Mouse (Mus musculus) cerebellum, adult 18-20 months (tissue): ENCODE measurements around the gene Unc13b.

ENCODE experiments used
- DNase-seq, 2 experiments: peaks; one replicate each; pipeline ENCODE4 v3.0.0; 2021

The Unc13b gene

DNA sequence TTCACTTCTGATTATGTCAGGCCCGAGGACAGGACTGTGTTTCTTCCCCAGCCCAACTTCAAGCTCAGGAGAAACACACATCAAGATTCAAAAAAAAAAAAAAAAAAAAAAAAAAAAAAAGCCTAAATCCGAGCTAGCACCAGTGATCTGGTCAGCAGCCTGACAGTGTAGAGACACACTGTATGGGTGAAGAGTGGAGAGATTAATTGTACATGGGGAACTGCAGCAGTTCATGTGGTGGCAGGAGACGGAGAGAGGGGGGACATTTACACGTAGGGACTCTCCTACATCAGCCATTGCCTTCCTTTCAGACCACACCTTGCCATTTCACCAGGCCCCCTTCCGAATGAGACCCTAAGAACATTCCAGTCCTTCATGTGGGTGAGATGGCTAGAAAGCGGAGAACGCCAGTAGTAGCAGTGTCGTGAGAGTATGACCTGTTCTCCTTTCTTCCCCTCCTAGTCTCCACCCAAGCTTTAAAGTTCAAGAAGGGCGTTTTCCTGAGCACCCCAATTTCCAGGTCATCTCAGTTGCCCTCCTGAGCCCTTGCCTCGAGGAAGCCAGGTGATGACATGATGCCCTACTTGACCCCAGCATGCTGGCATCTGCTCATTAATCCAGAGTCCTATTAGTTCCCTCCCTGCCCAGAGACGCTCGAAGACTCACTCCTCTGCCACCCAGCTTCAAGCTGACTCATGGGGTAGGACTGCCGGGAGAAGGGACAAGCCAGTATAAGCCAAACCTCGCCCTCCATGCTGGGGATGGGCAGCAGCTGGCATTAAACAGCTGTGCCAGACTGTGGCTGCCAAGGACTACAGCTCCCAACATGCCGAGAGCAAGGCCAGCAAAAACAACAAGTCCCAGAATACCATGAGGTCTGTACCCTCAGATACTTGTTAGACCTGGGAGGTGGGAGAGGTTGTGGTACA is 19.9 kb upstream of the Unc13b start:
- DNase-seq = no peak

DNA sequence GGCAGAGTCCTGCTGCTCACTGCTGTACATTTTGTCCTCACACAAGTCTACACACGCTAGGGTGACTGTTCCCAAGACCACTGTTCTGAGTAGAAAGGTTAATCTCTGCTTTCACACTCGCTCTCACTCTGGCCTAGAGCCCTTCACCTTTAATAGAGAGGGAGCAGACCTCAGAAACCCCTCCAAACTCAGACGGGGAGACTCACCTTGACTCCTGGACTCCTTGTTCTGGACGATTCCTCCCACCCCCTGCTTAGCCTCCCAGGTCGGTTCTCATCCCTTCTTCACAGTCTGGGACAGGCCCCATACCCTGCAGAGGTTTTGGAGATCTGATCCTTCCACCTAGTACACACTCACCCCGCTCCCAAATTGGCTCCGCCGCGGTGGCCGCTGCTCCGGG is 19.1 kb upstream of the Unc13b start:
- no peak for DNase-seq

DNA sequence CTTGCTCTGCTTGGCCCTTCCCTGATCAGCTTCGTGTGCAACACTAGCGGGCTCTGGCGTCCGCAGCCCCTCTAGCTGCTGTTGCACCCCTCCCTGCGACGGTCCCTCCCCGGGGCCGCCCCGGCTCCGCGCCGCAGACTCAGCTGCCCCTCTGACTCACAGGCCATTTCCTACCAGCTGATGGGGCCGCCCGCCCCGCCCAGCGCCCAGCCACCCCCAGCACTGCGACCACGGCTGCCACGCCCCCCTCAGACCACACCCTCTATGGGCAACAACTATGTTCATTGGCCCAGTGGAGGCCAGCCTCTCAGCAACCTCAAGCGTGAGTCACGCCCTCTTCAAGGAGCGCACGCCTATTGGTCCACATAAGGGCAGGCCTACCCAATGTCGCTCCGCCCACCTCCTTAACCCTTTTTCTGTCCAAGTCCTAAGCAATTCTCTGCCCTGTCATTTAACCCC is 18.6 kb upstream of the Unc13b start:
- peak; percentile 90 to 98 for DNase-seq

DNA sequence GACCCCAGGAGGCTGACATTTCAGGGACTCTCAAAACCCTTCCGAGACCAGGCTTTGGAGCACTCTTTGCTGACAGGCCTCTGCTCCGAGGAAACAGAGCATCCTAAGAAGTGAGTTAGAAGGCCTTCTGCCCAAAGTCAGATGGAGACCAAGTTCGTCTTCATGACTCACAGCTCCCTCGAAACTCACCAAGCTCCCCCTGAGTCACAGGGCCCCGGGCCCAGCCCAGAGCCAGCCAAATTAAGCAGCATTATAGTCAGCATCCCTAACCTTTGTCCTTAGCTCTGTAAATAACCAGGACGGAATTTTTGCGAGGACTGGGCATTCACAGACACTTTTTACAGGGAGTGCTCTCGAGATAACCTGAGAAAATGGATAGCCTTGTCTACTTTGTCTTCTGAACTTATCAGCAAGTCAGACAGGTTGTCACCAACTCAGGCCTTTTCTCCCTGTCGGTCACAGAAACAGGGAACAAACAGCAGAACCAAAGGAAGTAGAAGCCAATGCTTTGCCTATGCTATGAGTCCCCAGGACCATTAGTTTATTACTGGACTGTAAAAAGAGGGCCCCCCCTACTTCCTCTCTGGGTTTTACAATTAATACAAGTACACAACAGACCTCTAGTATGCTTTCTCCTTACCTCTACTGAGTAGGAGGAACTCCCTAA is 17.7 kb upstream of the Unc13b start:
- DNase-seq = no peak

DNA sequence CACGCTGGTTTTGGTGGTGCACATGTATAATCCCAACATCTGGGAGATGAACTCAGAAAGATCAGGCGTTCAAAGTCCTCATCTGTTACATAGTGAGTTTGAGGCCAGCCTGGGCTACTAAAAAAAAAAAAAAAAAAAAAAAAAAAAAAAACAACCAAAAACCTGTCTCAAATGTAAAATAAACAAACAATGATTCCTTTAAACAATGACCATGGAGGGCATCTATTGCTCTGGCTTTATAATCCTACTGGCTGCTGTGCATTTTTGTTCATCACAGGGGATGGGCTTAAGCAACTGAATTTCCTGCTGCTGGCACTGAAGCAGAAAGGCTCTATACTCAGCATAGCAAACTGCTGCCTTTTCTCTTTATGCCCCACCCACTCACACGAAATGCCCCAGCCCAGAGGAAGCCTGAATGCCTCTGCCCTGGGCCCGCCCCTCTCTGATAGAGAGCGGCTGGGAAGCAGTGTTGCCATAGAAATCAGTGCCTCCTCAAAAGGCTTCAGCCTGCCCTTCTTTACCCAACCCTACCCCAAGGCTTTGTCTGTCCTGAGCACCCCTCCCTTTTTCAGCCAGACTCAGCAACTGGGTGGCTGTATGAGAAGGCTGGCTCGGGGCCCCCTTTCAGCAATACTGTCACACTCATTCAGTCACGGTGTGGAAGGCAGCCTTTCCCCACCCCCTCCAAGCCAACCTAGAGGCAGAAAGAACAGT is 15.0 kb upstream of the Unc13b start:
- DNase-seq = no peak

DNA sequence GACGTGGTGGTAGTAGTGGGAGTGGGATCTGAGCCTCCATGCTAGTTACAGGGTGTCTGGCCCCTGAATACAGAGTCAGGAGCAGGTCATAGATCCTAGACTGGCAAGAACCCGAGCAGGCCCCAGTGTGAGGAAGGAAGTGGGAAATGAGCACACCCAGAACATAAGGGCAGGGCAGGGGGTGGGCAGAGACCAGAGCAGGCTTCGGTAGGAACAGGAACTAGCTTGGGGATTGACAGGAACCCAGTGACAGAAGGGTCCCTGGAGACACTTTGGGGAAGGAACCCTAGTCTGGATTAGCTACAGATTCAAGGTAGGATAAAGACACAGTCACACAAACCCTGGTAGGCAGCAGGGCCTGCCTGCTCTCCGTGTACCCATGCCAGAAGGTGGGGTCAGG is 14.1 kb upstream of the Unc13b start:
- no peak for DNase-seq

DNA sequence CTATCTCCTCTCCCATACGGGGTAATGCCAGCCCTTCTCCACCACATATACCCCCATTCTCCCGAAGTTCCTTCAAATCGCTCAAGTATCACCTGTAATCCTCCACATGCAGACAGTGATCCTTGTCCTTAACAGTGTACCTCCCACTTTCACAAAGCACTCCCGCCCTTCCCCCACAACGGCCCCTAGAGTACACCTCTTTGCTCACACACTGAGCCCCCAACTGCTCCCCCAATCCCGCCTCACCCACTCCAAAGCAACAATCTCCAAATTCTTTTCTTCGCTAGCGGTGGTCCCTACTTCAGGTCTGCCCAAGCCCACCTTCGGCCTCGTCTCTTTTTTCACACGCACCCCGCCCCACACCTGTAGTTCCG is 13.5 kb upstream of the Unc13b start:
- DNase-seq = peak in 1 of 2 experiments; percentile 51

DNA sequence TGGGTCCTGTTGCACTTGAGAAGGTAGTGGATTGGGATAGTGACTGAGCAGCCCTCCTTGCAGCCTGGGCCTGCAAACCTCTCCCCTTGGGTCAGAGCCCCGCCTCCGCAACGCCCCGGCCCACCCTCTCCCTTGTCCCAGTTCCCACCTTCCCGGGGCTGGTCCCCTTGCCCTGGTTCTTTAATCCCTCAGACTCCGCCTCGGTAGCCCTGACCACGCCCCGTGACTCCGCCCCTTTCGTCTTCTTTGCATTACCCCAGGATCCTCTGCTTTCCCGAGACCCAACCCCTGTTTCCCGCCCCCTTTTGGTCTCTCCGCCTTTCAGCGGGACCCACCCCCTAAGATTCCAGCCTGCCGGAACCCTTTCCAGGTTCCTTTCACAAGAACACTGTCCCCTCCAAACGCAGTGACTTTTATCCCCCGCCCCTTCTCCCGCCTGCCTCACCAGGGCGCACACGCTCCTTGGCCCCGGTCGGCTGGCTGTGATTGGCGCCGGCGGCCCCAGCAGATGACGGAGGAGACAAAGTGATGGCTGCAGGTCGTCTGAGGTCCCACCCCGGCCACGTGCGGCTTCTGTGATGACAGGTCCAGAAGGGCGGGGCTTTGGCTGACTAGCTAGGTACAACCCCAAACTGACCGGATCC is 13.0 kb upstream of the Unc13b start, which contains the start of gene Fam214b:
Gene Fam214b (minus strand): TSS at position 562 of the 644 bp plus-strand sequence.
- peak; percentile 92 to 97 for DNase-seq

DNA sequence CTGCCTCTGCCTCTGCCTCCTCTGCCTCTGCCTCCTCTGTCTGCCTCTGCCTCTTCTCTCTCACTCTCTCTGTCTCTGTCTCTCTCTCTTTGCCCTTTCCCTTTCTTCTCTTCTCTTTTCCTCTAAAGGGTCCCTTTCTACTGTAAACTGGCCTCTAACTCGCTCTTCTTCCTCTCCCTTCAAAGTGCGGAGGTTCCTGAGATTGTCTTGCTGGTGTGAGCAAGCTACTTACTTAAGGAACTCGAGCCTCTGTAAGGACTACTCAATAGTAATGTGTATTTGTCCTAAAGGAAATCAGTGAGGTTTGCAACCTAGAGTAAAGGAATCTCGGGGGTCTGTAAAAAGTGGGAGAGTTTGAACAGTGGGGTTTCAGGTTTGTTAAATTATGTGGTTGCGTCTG is 12.1 kb upstream of the Unc13b start:
- no peak for DNase-seq

DNA sequence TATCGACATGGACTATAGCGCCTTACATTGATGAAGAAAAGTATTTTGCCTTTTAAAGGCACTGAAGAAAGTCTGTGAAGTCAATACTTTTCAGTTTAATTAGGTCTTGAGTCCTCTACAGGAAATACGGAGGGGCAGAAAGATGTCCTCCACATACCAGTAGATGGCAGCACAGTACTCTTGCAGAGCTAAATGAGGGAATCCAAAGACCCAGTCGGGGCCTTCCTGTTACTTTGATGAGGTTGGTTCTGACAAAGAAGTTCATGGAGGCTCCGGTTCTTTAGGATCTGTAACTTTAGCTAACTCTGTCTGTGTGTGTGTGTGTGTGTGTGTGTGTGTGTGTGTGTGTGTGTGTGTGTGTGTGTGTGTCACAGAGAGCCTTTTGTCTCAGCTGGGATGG is 11.5 kb upstream of the Unc13b start:
- peak; percentile 72 to 80 for DNase-seq

DNA sequence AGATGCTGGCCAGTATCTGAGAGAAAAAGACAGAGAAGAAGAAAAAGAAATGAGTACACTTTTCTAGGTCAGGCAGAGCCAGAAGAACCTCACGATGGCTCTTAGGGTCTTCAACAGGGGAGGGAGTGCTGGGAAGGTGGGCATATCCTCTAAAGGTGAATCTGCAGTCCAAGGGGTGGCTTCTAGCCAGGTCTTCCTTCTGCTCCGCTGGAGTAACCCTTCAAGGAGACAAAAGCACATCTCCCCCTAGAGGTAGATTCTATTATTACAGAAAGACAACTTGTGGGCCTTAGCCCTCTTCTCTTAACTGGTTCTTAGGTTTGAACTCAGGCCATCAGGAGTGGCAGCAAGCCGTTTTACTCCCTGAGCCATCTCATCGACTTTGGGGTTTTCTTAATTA is 6.1 kb upstream of the Unc13b start:
- peak; percentile 71 to 73 for DNase-seq

DNA sequence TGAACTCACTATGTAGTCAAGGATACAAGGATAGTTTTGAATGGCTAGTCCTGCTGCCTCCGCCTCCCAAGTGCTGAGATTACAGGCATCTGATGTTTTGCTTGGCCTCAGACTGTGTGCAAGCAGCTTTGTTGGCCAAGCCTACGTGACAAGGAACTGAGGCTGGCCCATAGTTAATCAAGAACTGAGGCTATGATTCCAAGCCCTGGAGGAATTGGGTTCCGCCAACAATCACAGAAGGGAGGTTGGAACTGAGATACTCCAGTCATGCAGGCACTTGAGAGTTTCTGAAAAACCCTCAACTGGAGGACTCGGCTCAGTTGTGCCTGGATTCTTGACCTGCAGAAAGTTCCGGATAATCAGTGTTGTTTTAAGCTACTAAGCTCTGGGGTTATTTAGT is 1.1 kb upstream of the Unc13b start:
- DNase-seq = no peak

DNA sequence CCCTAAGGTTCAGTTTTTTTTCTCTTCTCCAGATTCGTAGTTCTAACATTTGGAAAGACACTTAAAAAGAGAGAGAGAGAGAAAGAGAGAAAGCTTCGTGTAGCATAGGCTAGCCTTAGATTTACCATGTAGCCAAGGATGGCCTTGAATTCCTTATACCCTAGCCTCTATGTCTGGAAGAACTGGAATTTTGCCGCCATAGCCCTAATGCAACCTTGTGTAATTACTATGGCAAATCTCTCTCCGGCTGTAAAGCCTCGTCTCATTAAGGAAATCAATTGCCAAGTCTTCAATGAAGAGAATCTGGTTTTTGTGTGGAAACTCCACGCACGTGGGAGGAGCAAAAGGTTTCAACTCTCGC is 381 bp upstream of the Unc13b start:
- no peak for DNase-seq

DNA sequence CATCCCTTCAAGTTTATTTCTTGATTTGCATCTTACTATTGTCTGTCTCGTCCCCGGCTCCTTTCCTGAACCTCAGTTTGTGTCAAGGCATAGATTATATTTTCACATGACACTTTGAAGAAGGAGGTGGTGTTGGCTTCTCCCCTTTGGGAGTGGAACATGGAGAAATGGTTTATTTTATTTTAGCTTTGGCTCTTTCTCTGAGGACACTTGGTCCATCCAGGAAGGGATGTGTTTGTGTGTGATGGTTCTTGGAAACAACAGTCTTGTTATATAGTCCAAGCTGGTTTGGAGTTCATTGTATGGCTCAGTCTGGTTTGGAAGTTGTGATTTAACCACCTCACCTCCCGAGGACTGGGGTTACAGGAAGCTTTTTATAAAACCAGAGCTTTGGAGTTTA is 944 bp downstream of the Unc13b start:
- DNase-seq = no peak

DNA sequence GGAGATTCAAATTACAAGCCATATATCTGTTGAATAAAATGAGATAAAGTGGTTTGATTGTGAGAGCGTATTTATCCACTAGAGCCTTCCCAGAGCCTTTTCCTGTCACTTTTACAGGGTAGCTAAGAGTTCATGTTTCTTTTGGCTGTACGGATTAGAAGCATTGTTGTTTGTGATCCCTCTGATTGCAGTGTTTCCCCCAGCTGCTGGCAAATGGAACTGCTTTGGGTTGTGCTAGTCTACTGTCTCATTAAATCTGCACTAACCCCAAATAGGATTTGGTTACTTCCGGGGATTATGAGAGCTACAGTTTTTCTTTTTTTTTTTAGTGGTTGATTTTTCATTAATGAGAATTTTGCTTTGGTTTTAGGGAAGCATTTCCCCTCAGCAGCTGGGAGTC is 1.5 kb downstream of the Unc13b start:
- no peak for DNase-seq

DNA sequence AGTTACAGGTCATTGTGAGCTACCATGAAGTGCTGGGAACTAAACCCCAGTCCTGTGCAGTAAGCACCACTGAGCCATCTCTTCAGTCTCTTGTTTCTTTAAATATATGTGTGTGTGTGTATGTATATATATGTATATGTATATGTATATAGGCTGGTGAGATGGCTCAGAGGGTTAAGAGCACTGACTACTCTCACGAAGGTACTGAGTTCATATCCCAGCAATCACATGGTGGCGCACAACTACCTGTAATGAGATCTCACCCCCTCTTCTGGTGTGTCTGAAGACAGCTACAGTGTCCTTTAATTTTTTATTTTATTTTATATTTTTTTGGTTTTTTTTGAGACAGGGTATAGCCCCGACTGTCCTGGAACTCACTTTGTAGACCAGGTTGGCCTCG is 6.7 kb downstream of the Unc13b start:
- no peak for DNase-seq

DNA sequence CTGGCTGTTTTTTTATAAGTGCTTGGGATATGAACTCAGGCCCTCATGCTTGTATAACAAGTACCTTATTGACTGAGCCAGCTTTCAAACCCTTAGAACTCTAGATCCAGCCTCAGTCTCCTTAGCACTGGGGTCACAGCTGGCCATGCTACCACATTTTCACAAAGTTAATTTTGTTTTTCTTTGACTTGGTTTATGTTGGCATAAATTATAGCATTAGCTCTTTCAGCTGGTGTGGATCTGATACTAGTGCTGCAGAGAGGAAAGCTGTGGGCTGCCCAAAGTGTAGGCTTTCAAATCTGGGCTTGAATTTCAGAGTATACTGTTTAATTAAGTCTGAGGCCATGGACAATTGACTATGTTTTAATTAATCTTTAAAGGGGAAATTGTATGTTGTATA is 16.2 kb downstream of the Unc13b start:
- DNase-seq = no peak

DNA sequence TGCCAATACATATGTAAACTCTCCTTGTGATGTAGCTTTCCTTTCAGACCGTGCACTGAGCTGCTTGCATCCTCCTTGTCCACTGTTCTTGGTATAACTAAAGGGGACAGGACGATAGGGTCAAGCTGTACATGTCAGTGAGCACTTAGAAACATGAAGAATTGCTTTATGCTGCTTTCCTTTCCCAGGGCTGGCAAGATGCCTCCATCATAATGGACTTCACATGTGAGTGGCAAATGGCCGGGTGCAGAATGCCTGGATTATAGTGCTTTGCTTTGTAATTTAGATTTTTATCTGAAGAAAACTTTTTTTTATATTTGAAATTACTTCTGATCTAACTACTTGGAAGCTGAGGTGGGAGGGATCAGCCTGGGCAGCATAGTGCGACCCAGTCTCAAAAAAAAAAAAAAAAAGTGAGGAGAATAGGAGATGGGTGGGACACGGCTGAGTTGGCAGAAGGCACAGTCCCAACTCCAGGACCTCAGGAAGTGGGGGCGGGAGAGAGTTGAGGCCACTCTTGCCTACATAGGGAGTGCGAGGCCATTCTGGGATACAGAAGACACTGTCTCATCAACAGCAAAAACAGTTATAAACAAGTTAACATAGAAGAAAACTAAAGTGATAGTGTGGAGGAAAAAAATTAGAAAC is 19.4 kb downstream of the Unc13b start:
- no peak for DNase-seq

DNA sequence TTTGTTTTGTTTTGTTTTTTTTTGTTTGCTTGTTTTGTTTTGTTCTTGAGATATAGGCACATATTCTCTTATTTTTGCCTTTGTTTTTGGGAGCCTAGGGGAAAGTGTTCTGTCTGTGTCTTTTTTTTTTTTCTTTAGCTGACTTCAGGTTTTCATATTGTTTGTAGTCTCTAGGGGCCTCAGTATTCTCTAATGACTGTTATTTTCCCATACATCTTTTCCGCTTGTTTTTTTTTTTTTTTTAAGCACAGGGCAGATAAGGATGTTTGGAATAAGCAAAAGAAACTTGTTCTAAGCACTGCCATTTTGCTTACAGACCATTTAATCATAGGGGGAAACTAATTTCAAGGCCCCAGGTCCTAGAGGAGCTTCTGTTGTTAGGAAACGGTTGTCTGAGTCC is 23.7 kb downstream of the Unc13b start:
- no peak for DNase-seq

DNA sequence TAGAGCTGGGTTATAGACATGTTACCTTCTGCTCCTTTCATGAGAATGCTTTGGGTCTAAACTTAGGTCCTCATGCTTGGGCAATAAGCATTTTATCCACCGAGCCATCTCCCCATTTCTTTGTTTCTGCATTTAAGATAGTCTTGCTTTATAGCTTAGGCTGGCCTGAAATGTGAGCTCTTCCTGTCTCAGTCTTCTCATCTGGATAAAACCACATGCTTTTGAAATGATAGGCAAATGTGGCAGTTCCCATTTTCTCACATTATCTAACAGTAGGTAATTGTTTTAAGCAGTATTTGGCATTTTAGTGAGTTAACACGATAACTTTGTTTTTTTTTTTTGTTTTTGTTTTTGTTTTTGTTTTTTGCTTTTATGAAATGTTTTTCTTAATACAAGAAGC is 31.2 kb downstream of the Unc13b start:
- no peak for DNase-seq

DNA sequence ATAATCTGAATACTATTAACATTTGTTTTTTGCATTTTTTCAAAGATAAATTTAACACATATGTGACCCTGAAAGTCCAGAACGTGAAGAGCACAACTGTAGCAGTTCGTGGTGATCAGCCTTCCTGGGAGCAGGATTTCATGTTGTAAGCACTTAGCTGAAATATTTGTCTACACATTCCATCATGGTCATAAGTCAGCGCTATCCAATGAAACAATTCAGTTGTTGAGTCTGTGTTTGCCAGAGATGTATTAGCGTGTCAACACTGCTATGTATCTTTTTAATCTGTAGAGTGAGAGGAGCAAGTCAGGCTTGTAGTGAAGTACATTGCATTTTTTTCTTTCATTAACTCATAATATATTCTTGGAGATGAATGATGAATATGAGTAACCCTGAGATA is 32.4 kb downstream of the Unc13b start:
- DNase-seq = no peak

DNA sequence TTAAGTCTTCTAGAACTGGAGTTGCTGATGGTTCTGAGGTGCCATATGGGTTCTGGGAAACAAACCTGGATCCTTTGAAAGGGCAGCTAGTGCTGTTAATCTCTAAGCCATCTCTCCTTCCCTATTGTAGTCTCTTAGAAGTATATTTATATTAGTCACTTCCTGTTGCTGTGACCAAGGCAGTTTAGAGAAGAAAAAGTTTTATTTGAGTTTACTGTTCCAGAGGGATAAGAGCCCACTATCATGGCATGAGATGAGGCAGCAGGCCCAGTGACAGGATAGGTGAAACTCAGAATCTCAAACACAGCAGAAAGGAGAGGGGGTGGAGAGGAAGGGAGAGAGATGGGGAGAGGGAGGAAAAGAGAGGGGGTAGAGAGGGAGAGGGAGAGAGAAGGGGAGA is 54.7 kb downstream of the Unc13b start:
- no peak for DNase-seq

DNA sequence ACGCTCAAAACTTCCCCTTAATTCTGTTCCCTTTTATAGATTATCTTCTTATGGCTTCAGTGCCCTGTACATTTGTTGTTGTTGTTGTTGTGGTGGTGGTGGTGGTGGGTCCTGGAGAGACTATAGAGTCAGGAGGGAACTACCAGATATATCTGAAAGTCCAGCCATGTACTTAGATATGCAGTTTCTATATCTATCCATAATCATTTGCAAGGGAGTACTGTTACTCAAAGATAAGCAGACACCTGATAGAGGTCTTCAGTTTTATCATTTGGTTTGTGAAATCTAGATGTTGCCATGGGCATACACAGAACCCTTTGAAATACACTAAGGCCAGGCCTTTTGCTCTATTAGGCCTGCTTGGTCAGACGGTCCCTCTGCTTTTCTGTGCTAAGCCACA is 55.8 kb downstream of the Unc13b start:
- DNase-seq = no peak
